Mouse (Mus musculus): ENCODE data around the gene Fstl4. TPM values are rescaled to one million over a fixed set of nuclear protein-coding genes. Genes with fewer than 3 reads are reported as not detected.

Fstl4 gene
- 1 to 10 TPM; 3.0 to 9.4 (median 4.3) TPM for total RNA-seq (2022)

GRCm38 (mm10) chr11:52764461-52764893 is at the start of gene Fstl4:
Gene Fstl4 (plus strand): TSS chr11:52764634.
- no peak for DNase-seq (ENCODE audit: low spot score)

- DNase-seq (ENCODE audit: low spot score): no peak
These were observed 45.9 kb upstream of the Fstl4 start for GRCm38 (mm10) chr11:52718570-52718969.

- DNase-seq (ENCODE audit: low spot score): no peak
These were observed 43.3 kb upstream of the Fstl4 start for GRCm38 (mm10) chr11:52721087-52721486.

- no peak for DNase-seq (ENCODE audit: low spot score)
These were observed 41.7 kb upstream of the Fstl4 start for GRCm38 (mm10) chr11:52722706-52723105.

GRCm38 (mm10) chr11:52726001-52726400 is 38.4 kb upstream of the Fstl4 start:
- DNase-seq (ENCODE audit: low spot score): no peak

- DNase-seq (ENCODE audit: low spot score): no peak
These were observed 36.0 kb upstream of the Fstl4 start for GRCm38 (mm10) chr11:52728479-52728878.

GRCm38 (mm10) chr11:52729890-52730289 is 34.5 kb upstream of the Fstl4 start:
- no peak for DNase-seq (ENCODE audit: low spot score)

GRCm38 (mm10) chr11:52731979-52732378 is 32.5 kb upstream of the Fstl4 start:
- DNase-seq (ENCODE audit: low spot score): no peak

- no peak for DNase-seq (ENCODE audit: low spot score)
These were observed 29.8 kb upstream of the Fstl4 start for GRCm38 (mm10) chr11:52734493-52735195.

- DNase-seq (ENCODE audit: low spot score): no peak
These were observed 25.2 kb upstream of the Fstl4 start for GRCm38 (mm10) chr11:52739187-52739586.

GRCm38 (mm10) chr11:52740466-52740865 is 24.0 kb upstream of the Fstl4 start:
- no peak for DNase-seq (ENCODE audit: low spot score)

GRCm38 (mm10) chr11:52743956-52744355 is 20.5 kb upstream of the Fstl4 start:
- no peak for DNase-seq (ENCODE audit: low spot score)

GRCm38 (mm10) chr11:52744593-52745450 is 19.6 kb upstream of the Fstl4 start:
- peak; percentile 28 for DNase-seq (ENCODE audit: low spot score)

GRCm38 (mm10) chr11:52747206-52747605 is 17.2 kb upstream of the Fstl4 start:
- DNase-seq (ENCODE audit: low spot score): no peak

- no peak for DNase-seq (ENCODE audit: low spot score)
These were observed 16.5 kb upstream of the Fstl4 start for GRCm38 (mm10) chr11:52747766-52748456.

- no peak for DNase-seq (ENCODE audit: low spot score)
These were observed 14.4 kb upstream of the Fstl4 start for GRCm38 (mm10) chr11:52749988-52750387.

- DNase-seq (ENCODE audit: low spot score): no peak
These were observed 11.9 kb upstream of the Fstl4 start for GRCm38 (mm10) chr11:52752524-52752923.

GRCm38 (mm10) chr11:52753261-52753660 is 11.2 kb upstream of the Fstl4 start:
- no peak for DNase-seq (ENCODE audit: low spot score)

- DNase-seq (ENCODE audit: low spot score): no peak
These were observed 2.6 kb upstream of the Fstl4 start for GRCm38 (mm10) chr11:52761800-52762199.

- no peak for DNase-seq (ENCODE audit: low spot score)
These were observed 652 bp downstream of the Fstl4 start for GRCm38 (mm10) chr11:52764894-52765677.

GRCm38 (mm10) chr11:52765678-52766254 is 1.3 kb downstream of the Fstl4 start:
- DNase-seq (ENCODE audit: low spot score): peak; percentile 3
